In genomic region chr3:137110485-137110884, GRCm38 (mm10) we compare ENCODE assay signal across 13 mouse cellular contexts.
A peak's percentile ranks its signal among the peaks of the same experiment; 100 is the strongest.
DNase-seq lines count a peak whose midpoint lies in the region; ATAC-seq lines count a peak whose summit lies in the region.
"Had no signal": no experiment of that assay in that cellular context is flagged by ENCODE, and none has a peak within 500 bp of the region (broad histone marks: within the 10 kb centered on the region; RNA-seq: fewer than 3 reads in every experiment).

No protein-coding gene starts in this region.

- no peak overlapping the region for H3K4me2 ChIP-seq in forebrain, embryonic 13.5 days
- no peak overlapping the region for H3K4me2 ChIP-seq in forebrain, embryonic 12.5 days
- H3K4me2 ChIP-seq in liver, embryonic 11.5 days = no peak overlapping the region
- H3K4me2 ChIP-seq: embryonic facial prominence, embryonic 15.5 days; midbrain, embryonic 13.5 days; stomach, embryonic 15.5 days had no signal

- H3K9me3 ChIP-seq in forebrain, embryonic 13.5 days (replicated peaks) = no peaks in the 10 kb centered on the region
- no peaks in the 10 kb centered on the region for H3K9me3 ChIP-seq in forebrain, embryonic 12.5 days
- H3K9me3 ChIP-seq in liver, embryonic 11.5 days (ENCODE audit: control insufficient read depth, low read length) = no peaks in the 10 kb centered on the region
- H3K9me3 ChIP-seq: embryonic facial prominence, embryonic 15.5 days; midbrain, embryonic 13.5 days; stomach, embryonic 15.5 days had no signal

- no peak overlapping the region for H3K27ac ChIP-seq in forebrain, embryonic 13.5 days
- no peak overlapping the region for H3K27ac ChIP-seq in forebrain, embryonic 12.5 days
- H3K27ac ChIP-seq in liver, embryonic 11.5 days (ENCODE audit: low read depth, low read length) = no peak overlapping the region
- H3K27ac ChIP-seq: embryonic facial prominence, embryonic 15.5 days; heart, adult 2 months; midbrain, embryonic 13.5 days; stomach, embryonic 15.5 days had no signal

- H3K27me3 ChIP-seq in forebrain, embryonic 13.5 days = no peaks in the 10 kb centered on the region
- no peaks in the 10 kb centered on the region for H3K27me3 ChIP-seq in forebrain, embryonic 12.5 days
- no peaks in the 10 kb centered on the region for H3K27me3 ChIP-seq in liver, embryonic 11.5 days (replicated peaks; ENCODE audit: control insufficient read depth, insufficient read depth, low read length)
- H3K27me3 ChIP-seq: embryonic facial prominence, embryonic 15.5 days; midbrain, embryonic 13.5 days; stomach, embryonic 15.5 days had no signal

- no peaks in the 10 kb centered on the region for H3K4me1 ChIP-seq in forebrain, embryonic 13.5 days
- no peaks in the 10 kb centered on the region for H3K4me1 ChIP-seq in forebrain, embryonic 12.5 days
- no peaks in the 10 kb centered on the region for H3K4me1 ChIP-seq in liver, embryonic 11.5 days (replicated peaks; ENCODE audit: control insufficient read depth, insufficient read depth, low read length)
- H3K4me1 ChIP-seq: embryonic facial prominence, embryonic 15.5 days; midbrain, embryonic 13.5 days; stomach, embryonic 15.5 days had no signal

- no peak overlapping the region for H3K9ac ChIP-seq in forebrain, embryonic 13.5 days
- H3K9ac ChIP-seq in forebrain, embryonic 12.5 days = no peak overlapping the region
- no peak overlapping the region for H3K9ac ChIP-seq in liver, embryonic 11.5 days (ENCODE audit: low read depth, low read length)
- H3K9ac ChIP-seq: embryonic facial prominence, embryonic 15.5 days; midbrain, embryonic 13.5 days; stomach, embryonic 15.5 days had no signal

- peak; percentile 24 for DNase-seq in adipocyte (ENCODE audit: low spot score)
- peak; percentile 95 for DNase-seq in cerebellum, postnatal 25 days
- peak; percentile 79 to 86 for DNase-seq in layer of hippocampus, postnatal 36 days
- DNase-seq in urinary bladder, postnatal 4 days (ENCODE audit: low spot score in 2 of 2) = no peak
- DNase-seq in gastrocnemius, adult 8-10 months (ENCODE audit: low spot score in 2 of 2) = no peak
- DNase-seq in liver, embryonic 11.5 days (ENCODE audit: low spot score) = no peak
- DNase-seq: B cell, adult 2 months; heart, adult 2 months had no signal

- no peak overlapping the region for H3K4me3 ChIP-seq in forebrain, embryonic 13.5 days
- H3K4me3 ChIP-seq in forebrain, embryonic 12.5 days (replicated peaks) = no peak overlapping the region
- H3K4me3 ChIP-seq in liver, embryonic 11.5 days (ENCODE audit: low read depth, low read length) = no peak overlapping the region
- H3K4me3 ChIP-seq: embryonic facial prominence, embryonic 15.5 days; heart, adult 2 months; midbrain, embryonic 13.5 days; stomach, embryonic 15.5 days had no signal

- WGBS in forebrain, embryonic 13.5 days = 91% methylated on average over 4 of the region's 4 CpGs
- WGBS in forebrain, embryonic 12.5 days = 81% methylated on average over 4 of the region's 4 CpGs
- WGBS in liver, embryonic 11.5 days = 69% methylated on average over 4 of the region's 4 CpGs

- peak; percentile 58; the same call in 1 of the 2 replicates for ATAC-seq in forebrain, embryonic 13.5 days
- ATAC-seq in forebrain, embryonic 12.5 days (ENCODE audit: low FRiP score) = no peak
- no peak for ATAC-seq in liver, embryonic 11.5 days (replicated peaks; ENCODE audit: low FRiP score)
- ATAC-seq: midbrain, embryonic 13.5 days had no signal

- no peaks in the 10 kb centered on the region for H3K36me3 ChIP-seq in forebrain, embryonic 13.5 days (ENCODE audit: poor library complexity, severe bottlenecking)
- no peaks in the 10 kb centered on the region for H3K36me3 ChIP-seq in forebrain, embryonic 12.5 days (replicated peaks)
- H3K36me3 ChIP-seq in liver, embryonic 11.5 days (ENCODE audit: control insufficient read depth, insufficient read depth, low read length) = no peaks in the 10 kb centered on the region
- H3K36me3 ChIP-seq: embryonic facial prominence, embryonic 15.5 days; midbrain, embryonic 13.5 days; stomach, embryonic 15.5 days had no signal

Comparison
In these comparisons a context has a peak if more than half of its experiments do, and no peak if none do; other contexts are left out.
1. DNase-seq: peak in adipocyte (single experiment), cerebellum, postnatal 25 days (2 of 2) and layer of hippocampus, postnatal 36 days (2 of 2); none in urinary bladder, postnatal 4 days (0 of 2), gastrocnemius, adult 8-10 months (0 of 2) and liver, embryonic 11.5 days (single experiment).